Mouse (Mus musculus): ENCODE measurements at regions not wholly inside any gene's neighbourhood (a gene's known extent, or its start where the extent isn't known, plus 50 kb on each side); places are given as distances from the start of the nearest gene placed in this dataset.
A peak's percentile ranks its signal among the peaks of the same experiment; 100 is the strongest.

DNA sequence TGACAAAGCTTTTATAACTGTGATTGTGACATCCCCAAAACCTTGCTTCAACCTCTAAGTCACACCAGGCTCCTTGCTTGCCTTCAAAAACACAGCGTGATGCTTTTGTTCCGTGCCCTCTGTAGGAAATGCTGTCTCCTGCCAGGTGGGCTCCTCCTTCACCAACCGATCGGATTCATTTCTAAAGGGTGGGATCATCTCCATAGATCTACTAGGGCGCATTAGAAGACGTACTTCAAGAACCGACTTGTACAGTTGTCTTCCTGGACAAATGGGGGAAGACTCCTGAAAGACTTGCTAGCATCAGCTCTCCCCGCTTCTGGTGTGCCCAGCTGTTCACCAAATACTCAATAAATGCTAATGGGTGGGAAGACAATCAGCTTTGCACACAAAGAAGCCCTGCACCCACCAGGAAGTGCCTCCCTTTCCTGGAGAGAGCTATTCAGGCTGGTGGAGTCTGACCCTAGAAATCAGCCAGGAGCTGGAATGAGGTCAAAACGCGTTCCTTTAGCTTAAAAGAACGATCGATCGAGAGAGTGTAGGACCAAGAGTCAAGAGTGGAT is 53.0 kb downstream of the Hoxa1 start:
- DNase-seq (ENCODE audit: low spot score in 2 of 2) = no peak
- intact Hi-C loops (cut with DNase I) = no loop called here

- intact Hi-C loops (cut with DNase I) = no loop called here
- DNase-seq (ENCODE audit: low spot score in 2 of 2) = no peak
Measured at GRCm38 (mm10) chr6:52104141-52104540, 54.0 kb downstream of the Hoxa1 start.

DNA sequence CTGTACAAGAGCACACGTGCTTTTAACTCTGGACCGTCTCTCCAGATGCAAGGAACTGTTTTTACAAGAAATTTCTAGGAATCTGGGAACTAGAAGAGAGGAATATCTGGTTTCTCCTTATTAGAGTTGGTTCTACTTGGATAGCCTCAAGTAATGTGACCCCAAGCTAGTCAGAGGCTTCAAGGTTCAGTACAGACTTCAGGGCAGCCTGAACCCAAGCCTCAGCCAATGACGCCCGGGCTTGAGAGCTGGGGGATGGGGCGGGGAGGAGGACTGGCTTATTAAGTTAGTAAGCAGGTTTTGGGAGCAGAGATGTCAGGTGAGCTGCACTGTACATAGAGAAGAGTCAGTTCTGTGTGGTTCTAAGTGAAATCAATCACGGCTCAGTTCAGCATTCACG is 54.5 kb downstream of the Hoxa1 start:
- intact Hi-C loops (cut with DNase I) = no loop called here
- DNase-seq (ENCODE audit: low spot score in 2 of 2) = no peak

GRCm38 (mm10) chr6:52102699-52103098 is 55.4 kb downstream of the Hoxa1 start:
- peak in 1 of 2 experiments; percentile 3 for DNase-seq (ENCODE audit: low spot score in 2 of 2)
- intact Hi-C loops (cut with DNase I) = no loop called here

DNA sequence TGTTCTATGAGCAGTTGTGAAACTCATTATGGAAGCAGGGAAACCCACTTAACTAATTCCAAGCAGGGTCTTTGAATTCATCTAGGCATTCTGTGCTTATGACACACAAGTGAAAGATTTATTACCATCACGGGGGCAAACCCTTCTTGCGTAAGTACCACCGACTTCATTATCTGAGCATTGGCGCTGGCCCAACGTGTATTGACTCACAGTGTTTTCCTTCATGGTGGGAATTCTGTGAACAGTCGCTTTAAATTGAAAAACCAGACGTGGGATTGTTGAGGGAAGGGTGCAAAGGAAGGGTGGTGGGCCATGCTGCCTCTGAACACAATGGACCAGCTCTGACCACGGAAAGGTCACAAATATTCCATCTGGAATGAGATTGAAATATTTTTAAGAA is 55.9 kb downstream of the Hoxa1 start:
- intact Hi-C loops (cut with DNase I) = no loop called here
- no peak for DNase-seq (ENCODE audit: low spot score in 2 of 2)

DNA sequence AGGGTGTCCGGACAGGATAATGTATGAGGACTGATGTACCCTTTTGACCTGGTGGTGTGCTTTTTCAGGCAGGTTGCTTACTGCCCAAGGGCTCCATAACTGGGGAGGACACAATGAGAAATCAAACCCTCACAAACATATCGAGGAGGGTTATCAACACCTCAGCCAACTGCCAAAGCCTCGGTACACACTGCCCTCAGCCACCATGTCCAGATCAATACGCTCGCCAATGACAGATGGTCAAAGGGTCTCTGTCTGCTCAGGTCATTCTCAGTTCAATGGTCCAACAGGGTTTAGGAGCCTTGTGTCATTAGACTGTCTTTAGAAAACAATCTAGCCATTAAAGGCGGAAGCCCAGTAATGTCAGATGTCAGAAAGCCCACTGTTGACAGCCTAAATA is 56.9 kb downstream of the Hoxa1 start:
- no peak for DNase-seq (ENCODE audit: low spot score in 2 of 2)
- intact Hi-C loops (cut with DNase I) = no loop called here

- intact Hi-C loops (cut with DNase I) = no loop called here
- DNase-seq (ENCODE audit: low spot score in 2 of 2) = no peak
Measured at GRCm38 (mm10) chr6:52098851-52099250, 59.3 kb downstream of the Hoxa1 start.

DNA sequence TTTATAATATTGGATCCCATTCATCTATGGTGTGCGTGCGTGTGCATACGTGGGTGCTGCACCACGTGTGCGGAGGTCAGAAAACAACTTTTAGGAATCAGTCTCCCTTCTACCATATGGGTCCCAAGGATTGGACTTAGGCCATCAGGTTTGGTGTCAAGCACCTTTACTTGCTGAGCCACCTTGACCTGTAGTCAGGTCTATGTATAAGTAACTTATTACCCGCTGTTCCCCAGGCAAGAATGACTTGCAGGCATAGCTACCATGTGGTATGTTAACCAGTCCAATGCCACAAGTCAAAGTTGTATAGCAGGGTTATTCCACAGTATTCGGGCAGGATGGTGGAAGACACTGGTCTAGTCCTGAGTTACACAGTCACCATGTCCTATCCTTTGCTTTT is 62.5 kb downstream of the Hoxa1 start:
- intact Hi-C loops (cut with DNase I) = no loop called here
- no peak for DNase-seq (ENCODE audit: low spot score in 2 of 2)

DNA sequence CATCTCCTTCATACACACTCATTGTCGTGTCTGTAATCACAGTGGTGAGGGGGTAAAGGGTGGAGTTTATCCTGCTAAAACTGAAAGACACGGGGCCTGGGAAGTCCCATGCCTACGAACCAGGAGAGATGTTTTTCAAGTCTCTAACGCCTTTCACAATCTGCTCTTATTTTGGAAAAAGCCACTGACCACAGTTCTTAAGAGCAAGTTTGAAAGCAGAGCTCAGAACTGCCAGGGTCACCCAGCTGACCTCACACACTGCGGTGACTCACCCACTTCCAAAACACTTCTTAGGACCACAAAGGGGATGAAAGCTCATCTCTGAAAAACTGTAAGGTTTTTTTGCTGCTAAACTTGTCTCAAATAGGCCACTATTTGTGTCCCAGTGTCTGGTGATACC is 66.7 kb downstream of the Hoxa1 start:
- no peak for DNase-seq (ENCODE audit: low spot score in 2 of 2)
- intact Hi-C loops (cut with DNase I) = no loop called here

- DNase-seq (ENCODE audit: low spot score in 2 of 2) = no peak
- intact Hi-C loops (cut with DNase I) = no loop called here
Measured at GRCm38 (mm10) chr6:52085932-52086643, 72.0 kb downstream of the Hoxa1 start.

DNA sequence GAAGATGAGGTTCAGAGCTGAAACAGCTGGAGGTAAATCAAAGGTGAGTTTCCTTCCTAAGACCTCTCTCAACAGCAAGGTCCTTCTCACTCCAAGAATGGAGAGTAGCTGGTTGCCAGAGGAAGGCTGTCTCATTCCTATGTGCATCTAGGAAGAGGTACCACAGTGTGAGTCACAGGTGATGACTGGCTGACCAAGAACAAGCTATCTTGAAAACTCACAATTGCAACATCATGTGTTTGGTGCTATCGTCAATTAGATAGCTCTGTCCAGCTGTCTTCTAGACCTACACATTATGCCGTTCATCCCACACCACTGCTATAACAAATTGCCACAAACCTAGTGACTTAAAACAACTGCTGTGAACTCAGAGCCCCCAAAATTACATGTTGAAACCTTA is 72.3 kb upstream of the Skap2 start:
- intact Hi-C loops (cut with DNase I) = no loop called here

DNA sequence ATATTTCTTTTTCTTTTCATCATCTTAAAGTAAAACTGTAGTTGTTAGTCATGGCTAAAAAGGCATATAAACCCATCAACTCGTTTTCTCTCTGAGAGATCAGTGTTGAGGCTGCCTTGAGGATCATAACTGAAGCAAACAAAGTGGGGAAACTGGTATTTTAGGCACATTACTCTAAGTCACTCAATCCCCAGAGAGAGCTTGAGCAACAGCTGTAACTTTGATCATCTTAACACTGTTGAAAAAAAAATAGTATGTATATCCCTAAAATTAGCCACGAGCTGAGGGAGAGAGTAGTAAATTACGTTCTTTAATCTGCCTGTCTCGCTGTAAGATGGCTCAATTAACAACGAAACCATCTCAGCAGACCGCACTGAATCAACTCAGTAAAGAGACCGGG is 67.2 kb upstream of the Skap2 start:
- no peak for DNase-seq (ENCODE audit: low spot score in 2 of 2)
- intact Hi-C loops (cut with DNase I) = no loop called here

More for the DNA sequence above, 72.3 kb upstream of the Skap2 start:
- DNase-seq (ENCODE audit: low spot score in 2 of 2) = no peak

DNA sequence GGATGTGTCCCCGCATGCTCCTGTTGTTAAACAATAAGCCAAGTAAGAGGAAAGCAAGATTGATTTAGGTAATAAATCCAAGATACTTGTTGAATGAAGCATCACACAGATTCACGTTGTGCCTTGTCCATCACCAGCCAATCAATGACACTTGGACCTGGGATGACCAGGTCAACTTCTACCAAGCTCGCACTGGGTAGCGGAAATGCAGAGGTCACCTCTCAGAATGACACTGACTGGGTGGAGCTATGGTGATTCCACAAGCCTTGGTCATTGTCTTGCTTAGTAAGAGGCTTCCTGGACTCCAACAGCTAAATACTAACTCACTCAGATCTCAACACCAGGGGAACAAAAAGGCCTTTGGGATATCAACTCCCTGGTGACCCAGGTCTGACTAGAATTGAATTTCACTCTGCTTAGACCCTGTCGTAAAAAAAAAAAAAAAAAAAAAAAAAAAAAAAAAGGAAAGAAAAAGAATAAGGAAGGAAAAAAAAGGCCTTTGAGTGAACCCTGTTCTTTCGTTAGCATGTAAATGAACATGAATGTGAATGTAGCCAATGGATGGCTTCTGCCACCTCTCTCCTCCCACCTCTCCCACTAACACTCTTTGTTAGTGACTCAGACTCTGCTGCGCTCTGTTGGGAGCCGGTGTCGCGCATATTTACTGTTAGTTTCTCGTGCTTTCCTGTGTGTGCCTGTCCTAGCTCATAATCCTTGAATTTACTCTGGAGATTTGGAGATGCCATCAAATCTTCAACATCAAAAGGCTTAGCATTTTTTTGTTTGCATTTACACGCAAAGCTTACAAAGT is 66.4 kb upstream of the Skap2 start:
- no peak for DNase-seq (ENCODE audit: low spot score in 2 of 2)
- intact Hi-C loops (cut with DNase I) = no loop called here

DNA sequence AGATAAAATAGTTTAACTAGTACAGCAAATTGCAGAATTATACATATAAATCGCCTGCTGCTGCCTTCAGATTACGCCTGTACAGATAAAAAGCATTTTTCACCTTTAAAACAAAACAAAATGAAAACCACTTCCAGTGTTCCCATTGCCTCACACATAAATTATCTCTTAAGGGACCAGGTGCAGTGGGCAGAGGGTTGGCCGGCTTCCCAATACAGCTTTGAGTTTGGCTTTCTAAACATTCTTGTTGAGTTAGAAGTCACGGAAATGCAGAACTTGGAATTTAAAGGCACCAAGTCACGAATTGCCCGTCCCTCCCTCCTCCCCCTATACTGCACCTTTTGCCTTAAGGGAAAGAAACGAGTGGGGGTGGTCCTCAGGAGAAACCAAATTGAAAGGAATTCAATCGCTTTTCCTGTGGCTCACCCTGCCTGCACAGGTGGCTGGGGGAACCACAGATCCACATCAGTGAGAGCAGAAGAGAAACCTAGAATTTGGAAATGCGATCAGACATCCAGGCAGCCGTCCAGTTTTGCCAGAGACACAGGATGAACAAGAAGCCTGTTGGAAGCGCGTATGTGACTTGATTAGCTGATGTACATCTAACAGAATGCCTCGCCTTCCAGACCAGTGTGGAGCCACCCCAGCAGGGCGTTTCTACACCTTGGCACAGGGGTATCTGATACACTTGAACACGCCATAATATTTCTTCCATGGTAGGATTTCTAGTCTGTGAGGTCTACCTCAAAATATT is 64.0 kb upstream of the Skap2 start:
- DNase-seq (ENCODE audit: low spot score in 2 of 2) = peak in 1 of 2 experiments; percentile 11
- intact Hi-C loops (cut with DNase I) = no loop called here

DNA sequence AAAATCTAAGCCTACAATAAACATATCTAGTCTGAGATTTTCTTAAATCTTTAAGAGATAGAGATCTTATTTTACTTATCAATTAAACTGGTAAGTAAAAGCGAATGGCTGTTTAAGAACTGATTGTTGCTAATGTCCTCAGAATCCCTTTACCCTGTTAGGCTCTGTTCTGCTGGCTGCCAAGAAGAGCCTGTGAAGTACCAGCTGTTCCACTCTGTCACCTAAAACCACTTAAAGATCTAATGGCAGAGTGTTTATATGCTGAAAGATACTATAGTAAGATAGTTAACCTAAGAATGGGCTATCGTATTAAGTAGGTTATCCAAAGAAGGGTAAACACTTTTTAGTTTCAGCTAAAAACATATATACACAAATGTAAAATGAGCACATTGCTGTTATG is 62.6 kb upstream of the Skap2 start:
- intact Hi-C loops (cut with DNase I) = no loop called here
- no peak for DNase-seq (ENCODE audit: low spot score in 2 of 2)

DNA sequence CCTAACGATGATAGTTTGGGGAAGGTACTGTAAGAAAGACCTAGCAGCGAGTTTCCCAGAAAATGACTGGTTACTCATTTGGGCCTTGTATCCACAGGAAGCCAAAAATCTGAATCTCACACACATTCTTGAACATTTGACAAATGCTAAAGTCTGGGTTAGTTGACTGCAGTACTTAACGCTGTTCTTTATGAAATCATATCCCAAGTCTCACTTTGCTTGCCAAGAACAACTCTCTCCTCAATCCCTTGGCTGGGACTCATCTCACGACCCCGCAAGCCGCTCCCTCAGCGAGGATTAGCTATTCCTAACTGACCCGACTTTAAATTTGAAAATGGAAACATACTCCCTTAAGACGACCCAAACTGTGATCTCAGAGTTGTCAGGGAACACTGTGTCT is 54.8 kb upstream of the Skap2 start:
- intact Hi-C loops (cut with DNase I) = no loop called here
- DNase-seq (ENCODE audit: low spot score in 2 of 2) = no peak

GRCm38 (mm10) chr6:52065652-52066051 is 53.3 kb upstream of the Skap2 start:
- intact Hi-C loops (cut with DNase I) = no loop called here
- no peak for DNase-seq (ENCODE audit: low spot score in 2 of 2)

DNA sequence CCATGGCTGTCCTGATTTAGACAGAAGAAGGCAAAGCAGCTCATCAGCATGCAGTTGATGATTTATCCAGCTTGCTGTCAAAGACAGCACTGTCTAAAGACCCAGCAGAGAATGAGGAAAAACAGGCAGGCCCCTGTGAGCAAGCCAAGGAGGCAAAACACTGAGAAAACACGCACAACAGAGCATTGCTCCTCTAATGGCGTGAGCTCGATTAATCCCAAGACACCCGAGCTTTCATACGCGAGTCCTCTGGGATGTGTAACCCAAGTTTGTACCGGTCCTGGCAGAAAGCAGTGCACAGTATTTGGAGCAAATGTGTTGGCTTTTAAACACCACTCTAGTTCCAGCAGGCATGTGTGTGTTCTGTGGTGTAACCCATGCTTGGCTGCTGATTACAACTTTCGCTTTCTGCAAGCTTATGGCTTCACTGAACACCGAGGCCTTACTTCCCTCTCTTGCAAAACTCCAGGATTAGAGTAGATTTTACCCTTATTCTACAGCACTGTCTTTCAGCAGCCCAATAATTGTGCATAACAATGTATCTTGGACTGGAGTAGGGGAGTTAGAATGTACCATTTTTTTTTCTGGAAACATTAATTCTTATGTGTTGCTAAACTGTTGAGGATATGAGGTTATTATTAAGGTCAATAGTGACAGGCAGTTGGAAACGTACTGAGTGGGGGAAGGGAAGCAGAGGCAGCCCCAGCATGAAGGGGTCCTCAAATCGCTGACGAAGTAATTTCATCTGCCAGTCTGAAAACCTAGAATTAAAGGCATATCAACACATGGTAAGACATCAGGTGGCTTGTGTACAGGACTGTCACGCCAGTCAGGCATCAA is 52.0 kb upstream of the Skap2 start:
- intact Hi-C loops (cut with DNase I) = no loop called here
- DNase-seq (ENCODE audit: low spot score in 2 of 2) = peak; percentile 24 to 55
